Mouse (Mus musculus): ENCODE results near the gene Adam12. TPM values are rescaled to one million over a fixed set of nuclear protein-coding genes. Genes with fewer than 3 reads are reported as not detected.

Gene Adam12
- polyA plus RNA-seq, 1 experiment, result 0.58 TPM

- Histone ChIP-seq H3K36me3 (ENCODE audit: control insufficient read depth, insufficient read depth, low read length) (no peaks in the 10 kb centered on the region), H3K27ac (ENCODE audit: insufficient read depth, low read length) (no peak overlapping the region), H3K4me1 (ENCODE audit: control insufficient read depth, insufficient read depth, insufficient read length) (no peaks in the 10 kb centered on the region), H3K4me3 (ENCODE audit: extremely low read depth, insufficient read depth, insufficient read length) (no peak overlapping the region), H3K27me3 (ENCODE audit: control insufficient read depth, insufficient read depth, low read length) (no peaks in the 10 kb centered on the region)
- WGBS, result 86% methylated on average over 7 of the region's 7 CpGs
- DNase-seq (ENCODE audit: low read depth in 1 of 2, low spot score in 2 of 2), result no peak
- TF ChIP-seq POLR2A (IDR thresholded peaks at IDR 0.05; ENCODE audit: low read depth, low read length), result no peak
- TF ChIP-seq CTCF (IDR thresholded peaks at IDR 0.05; ENCODE audit: extremely low read depth, insufficient read depth, insufficient read length, insufficient replicate concordance), result no peak
Measured at GRCm38 (mm10) chr7:133909833-133910375, 322.0 kb downstream of the Adam12 start.

GRCm38 (mm10) chr7:133908966-133909365 is 323.0 kb downstream of the Adam12 start:
- Histone ChIP-seq H3K36me3 (ENCODE audit: control insufficient read depth, insufficient read depth, low read length) (no peaks in the 10 kb centered on the region), H3K27me3 (ENCODE audit: control insufficient read depth, insufficient read depth, low read length) (no peaks in the 10 kb centered on the region), H3K4me3 (ENCODE audit: extremely low read depth, insufficient read depth, insufficient read length) (no peak overlapping the region), H3K4me1 (ENCODE audit: control insufficient read depth, insufficient read depth, insufficient read length) (no peaks in the 10 kb centered on the region), H3K27ac (ENCODE audit: insufficient read depth, low read length) (no peak overlapping the region)
- no peak for DNase-seq (ENCODE audit: low read depth in 1 of 2, low spot score in 2 of 2)
- WGBS, result 83% methylated on average over 4 of the region's 4 CpGs
- TF ChIP-seq POLR2A (IDR thresholded peaks at IDR 0.05; ENCODE audit: low read depth, low read length), result no peak
- TF ChIP-seq CTCF (IDR thresholded peaks at IDR 0.05; ENCODE audit: extremely low read depth, insufficient read depth, insufficient read length, insufficient replicate concordance), result no peak

GRCm38 (mm10) chr7:133899391-133899790 is 332.6 kb downstream of the Adam12 start:
- 75% methylated on average over 4 of the region's 4 CpGs for WGBS
- H3K27ac ChIP-seq (ENCODE audit: insufficient read depth, low read length), result no peak overlapping the region

GRCm38 (mm10) chr7:133891796-133892195 is 340.1 kb downstream of the Adam12 start:
- Histone ChIP-seq H3K4me3 (ENCODE audit: extremely low read depth, insufficient read depth, insufficient read length) (no peak overlapping the region), H3K36me3 (ENCODE audit: control insufficient read depth, insufficient read depth, low read length) (no peaks in the 10 kb centered on the region), H3K27me3 (ENCODE audit: control insufficient read depth, insufficient read depth, low read length) (no peaks in the 10 kb centered on the region), H3K4me1 (ENCODE audit: control insufficient read depth, insufficient read depth, insufficient read length) (no peaks in the 10 kb centered on the region), H3K27ac (ENCODE audit: insufficient read depth, low read length) (no peak overlapping the region)
- TF ChIP-seq POLR2A (IDR thresholded peaks at IDR 0.05; ENCODE audit: low read depth, low read length), result no peak
- no peak for TF ChIP-seq CTCF (IDR thresholded peaks at IDR 0.05; ENCODE audit: extremely low read depth, insufficient read depth, insufficient read length, insufficient replicate concordance)
- no peak for DNase-seq (ENCODE audit: low read depth in 1 of 2, low spot score in 2 of 2)
- 61% methylated on average over 4 of the region's 4 CpGs for WGBS

More at GRCm38 (mm10) chr7:133899391-133899790, 332.6 kb downstream of the Adam12 start:
- Histone ChIP-seq H3K36me3 (ENCODE audit: control insufficient read depth, insufficient read depth, low read length) (no peaks in the 10 kb centered on the region), H3K27me3 (ENCODE audit: control insufficient read depth, insufficient read depth, low read length) (no peaks in the 10 kb centered on the region), H3K4me3 (ENCODE audit: extremely low read depth, insufficient read depth, insufficient read length) (no peak overlapping the region), H3K4me1 (ENCODE audit: control insufficient read depth, insufficient read depth, insufficient read length) (no peaks in the 10 kb centered on the region)
- TF ChIP-seq CTCF (IDR thresholded peaks at IDR 0.05; ENCODE audit: extremely low read depth, insufficient read depth, insufficient read length, insufficient replicate concordance), result no peak
- no peak for TF ChIP-seq POLR2A (IDR thresholded peaks at IDR 0.05; ENCODE audit: low read depth, low read length)
- no peak for DNase-seq (ENCODE audit: low read depth in 1 of 2, low spot score in 2 of 2)

GRCm38 (mm10) chr7:133891298-133891697 is 340.6 kb downstream of the Adam12 start:
- no peaks in the 10 kb centered on the region for H3K27me3 ChIP-seq (ENCODE audit: control insufficient read depth, insufficient read depth, low read length)
- TF ChIP-seq CTCF (IDR thresholded peaks at IDR 0.05; ENCODE audit: extremely low read depth, insufficient read depth, insufficient read length, insufficient replicate concordance) (no peak), POLR2A (IDR thresholded peaks at IDR 0.05; ENCODE audit: low read depth, low read length) (no peak)
- 92% methylated on average over 9 of the region's 9 CpGs for WGBS
- H3K27ac ChIP-seq (ENCODE audit: insufficient read depth, low read length), result no peak overlapping the region
- no peak for DNase-seq (ENCODE audit: low read depth in 1 of 2, low spot score in 2 of 2)
- no peaks in the 10 kb centered on the region for H3K36me3 ChIP-seq (ENCODE audit: control insufficient read depth, insufficient read depth, low read length)
- H3K4me1 ChIP-seq (ENCODE audit: control insufficient read depth, insufficient read depth, insufficient read length), result no peaks in the 10 kb centered on the region
- H3K4me3 ChIP-seq (ENCODE audit: extremely low read depth, insufficient read depth, insufficient read length), result no peak overlapping the region

GRCm38 (mm10) chr7:133889986-133890385 is 342.0 kb downstream of the Adam12 start:
- Histone ChIP-seq H3K4me3 (ENCODE audit: extremely low read depth, insufficient read depth, insufficient read length) (no peak overlapping the region), H3K27ac (ENCODE audit: insufficient read depth, low read length) (no peak overlapping the region), H3K36me3 (ENCODE audit: control insufficient read depth, insufficient read depth, low read length) (no peaks in the 10 kb centered on the region), H3K27me3 (ENCODE audit: control insufficient read depth, insufficient read depth, low read length) (no peaks in the 10 kb centered on the region), H3K4me1 (ENCODE audit: control insufficient read depth, insufficient read depth, insufficient read length) (no peaks in the 10 kb centered on the region)
- DNase-seq (ENCODE audit: low read depth in 1 of 2, low spot score in 2 of 2), result no peak
- WGBS, result 93% methylated on average over 4 of the region's 4 CpGs
- TF ChIP-seq POLR2A (IDR thresholded peaks at IDR 0.05; ENCODE audit: low read depth, low read length) (no peak), CTCF (IDR thresholded peaks at IDR 0.05; ENCODE audit: extremely low read depth, insufficient read depth, insufficient read length, insufficient replicate concordance) (no peak)

Data from spleen, adult 2 months (tissue).